Mouse (Mus musculus) liver, adult 2 months (tissue): ENCODE results near the gene Atrnl1. TPM values are rescaled to one million over a fixed set of nuclear protein-coding genes. Genes with fewer than 3 reads are reported as not detected.

Experiments used
- DNase-seq: peaks from one replicate; pipeline ENCODE4 v3.0.0-alpha.2; 2011; ENCODE audit warnings: low read depth, low spot score; ENCODE audit errors: extremely low read depth
- H3K27ac ChIP-seq: fragments of 200-500 bp; replicated peaks from 2 replicates; pipeline ENCODE4 v1.5.1; 2012; ENCODE audit warnings: low read depth, mild to moderate bottlenecking, control low read depth, inconsistent platforms, low read length; ENCODE audit not compliant: insufficient read depth
- H3K27me3 ChIP-seq: fragments of 200-500 bp; 2 replicates; pipeline ENCODE4 v1.6.1; 2012; ENCODE audit warnings: mild to moderate bottlenecking, moderate library complexity, low read length, inconsistent platforms; ENCODE audit not compliant: control insufficient read depth, insufficient read depth
- H3K36me3 ChIP-seq: fragments of 200-500 bp; 2 replicates; pipeline ENCODE4 v1.6.1; 2012; ENCODE audit warnings: low read length, inconsistent platforms; ENCODE audit not compliant: control insufficient read depth, insufficient read depth
- H3K4me1 ChIP-seq: fragments of 200-500 bp; 2 replicates; pipeline ENCODE4 v1.6.1; 2011; ENCODE audit warnings: low read length; ENCODE audit not compliant: control insufficient read depth, insufficient read depth
- H3K4me3 ChIP-seq: fragments of 200-500 bp; 2 replicates; pipeline ENCODE4 v1.5.1; 2011; ENCODE audit warnings: low read depth, mild to moderate bottlenecking, control low read depth, low read length, moderate library complexity; ENCODE audit not compliant: insufficient read depth
- H3K79me2 ChIP-seq: fragments of 200-500 bp; 2 replicates; pipeline ENCODE4 v1.6.1; 2012; ENCODE audit warnings: inconsistent platforms, mild to moderate bottlenecking, low read length, moderate library complexity; ENCODE audit not compliant: control insufficient read depth, insufficient read depth
- H3K9ac ChIP-seq: fragments of 200-500 bp; 2 replicates; pipeline ENCODE4 v1.6.1; 2012; ENCODE audit warnings: low read depth, mild to moderate bottlenecking, control low read depth, inconsistent platforms, low read length
- CTCF ChIP-seq: fragments of 200-500 bp; IDR thresholded peaks from 2 replicates; pipeline ENCODE4 v1.5.1; 2011; ENCODE audit warnings: low read depth, low read length, control low read depth
- POLR2A ChIP-seq: fragments of 200-500 bp; IDR thresholded peaks from 2 replicates; pipeline ENCODE4 v1.6.1; 2011; ENCODE audit warnings: low read length, control low read depth; ENCODE audit not compliant: insufficient read depth; ENCODE audit errors: extremely low read depth
- WGBS: fragments of 180-500 bp; shearing (Covaris S2); methylation state at CpG from one replicate; pipeline ENCODE4 v1.1.7; 2018; 5-methylcytosine and 5-hydroxymethylcytosine counted together
- polyA plus RNA-seq: library from polyadenylated mRNA; depleted of rRNA; stranded (reverse); fragments of >200 nt; gene quantifications from 2 replicates; pipeline ENCODE4 v1.2.3, GENCODE M21; 2012
- total RNA-seq: library from RNA; depleted of rRNA; stranded (reverse); fragments of >200 nt; gene quantifications from 2 replicates; pipeline ENCODE4 v1.2.3, GENCODE M21; 2014

Gene Atrnl1
- total and polyA plus RNA-seq, 2 experiments: 5.2 to 25.4 TPM

GRCm38 (mm10) chr19:57655491-57655890 lies 44.7 kb downstream of the Atrnl1 start:
- no peaks in the 10 kb centered on the region for H3K27me3 ChIP-seq
- H3K27ac ChIP-seq: no peak overlapping the region
- no peak overlapping the region for H3K9ac ChIP-seq
- WGBS: 96% methylated on average over 11 of the region's 11 CpGs
- H3K4me3 ChIP-seq: no peak overlapping the region
- no peaks in the 10 kb centered on the region for H3K79me2 ChIP-seq
- TF ChIP-seq POLR2A (no peak), CTCF (no peak)
- DNase-seq: no peak
- H3K4me1 ChIP-seq: no peaks in the 10 kb centered on the region
- peaks cover 2% of the 10 kb centered on the region; the same call in 1 of the 2 replicates for H3K36me3 ChIP-seq

- Histone ChIP-seq H3K27ac (no peak overlapping the region), H3K4me3 (no peak overlapping the region), H3K4me1 (no peaks in the 10 kb centered on the region), H3K9ac (no peak overlapping the region), H3K79me2 (no peaks in the 10 kb centered on the region), H3K27me3 (no peaks in the 10 kb centered on the region), H3K36me3 (peaks cover 2% of the 10 kb centered on the region; the same call in 1 of the 2 replicates)
- WGBS: 87% methylated on average over 12 of the region's 12 CpGs
- TF ChIP-seq CTCF (no peak), POLR2A (no peak)
- DNase-seq: no peak
Observed at GRCm38 (mm10) chr19:57657426-57658087, 46.7 kb downstream of the Atrnl1 start.

GRCm38 (mm10) chr19:57658111-57659091 lies 47.6 kb downstream of the Atrnl1 start:
- 82% methylated on average over 8 of the region's 8 CpGs for whole genome bisulfite sequencing
- TF ChIP-seq CTCF (no peak), POLR2A (no peak)
- H3K4me3 ChIP-seq: no peak overlapping the region
- H3K79me2 ChIP-seq: no peaks in the 10 kb centered on the region
- H3K27me3 ChIP-seq: no peaks in the 10 kb centered on the region
- no peak overlapping the region for H3K9ac ChIP-seq
- no peaks in the 10 kb centered on the region for H3K4me1 ChIP-seq
- H3K27ac ChIP-seq: peak overlapping the region; percentile 8; the same call in 1 of the 2 replicates
- peaks cover 4% of the 10 kb centered on the region; the same call in 1 of the 2 replicates for H3K36me3 ChIP-seq
- DNase-seq: peak; percentile 14

- WGBS: 92% methylated on average over 9 of the region's 9 CpGs
- H3K27me3 ChIP-seq: no peaks in the 10 kb centered on the region
- no peaks in the 10 kb centered on the region for H3K4me1 ChIP-seq
- H3K27ac ChIP-seq: no peak overlapping the region
- no peak overlapping the region for H3K4me3 ChIP-seq
- no peak overlapping the region for H3K9ac ChIP-seq
- peaks cover 6% of the 10 kb centered on the region; the same call in 1 of the 2 replicates for H3K36me3 ChIP-seq
- no peak for TF ChIP-seq POLR2A
- no peaks in the 10 kb centered on the region for H3K79me2 ChIP-seq
- DNase-seq: no peak
Observed at GRCm38 (mm10) chr19:57667011-57667410, 56.2 kb downstream of the Atrnl1 start.

GRCm38 (mm10) chr19:57667946-57668345 lies 57.1 kb downstream of the Atrnl1 start:
- TF ChIP-seq POLR2A (no peak), CTCF (no peak)
- no peaks in the 10 kb centered on the region for H3K79me2 ChIP-seq
- H3K27me3 ChIP-seq: no peaks in the 10 kb centered on the region
- no peak for DNase-seq
- H3K27ac ChIP-seq: no peak overlapping the region
- WGBS: 93% methylated on average over 10 of the region's 10 CpGs
- peaks cover 6% of the 10 kb centered on the region; the same call in 1 of the 2 replicates for H3K36me3 ChIP-seq
- no peaks in the 10 kb centered on the region for H3K4me1 ChIP-seq
- H3K9ac ChIP-seq: no peak overlapping the region
- no peak overlapping the region for H3K4me3 ChIP-seq
